Mouse (Mus musculus) cortical plate, adult 2 months (tissue): ENCODE measurements around the gene Atp2a2.

Experiments used
- CTCF ChIP-seq: fragments of 200-500 bp; IDR thresholded peaks from 2 replicates; pipeline ENCODE4 v1.5.1; 2011; ENCODE audit warnings: mild to moderate bottlenecking, control low read depth, low read length; ENCODE audit not compliant: insufficient read depth; ENCODE audit errors: extremely low read depth
- POLR2A ChIP-seq: fragments of 200-500 bp; IDR thresholded peaks from 2 replicates; pipeline ENCODE4 v1.6.1; 2011; ENCODE audit warnings: mild to moderate bottlenecking, low read length, control low read depth; ENCODE audit not compliant: insufficient read depth; ENCODE audit errors: extremely low read depth

DNA sequence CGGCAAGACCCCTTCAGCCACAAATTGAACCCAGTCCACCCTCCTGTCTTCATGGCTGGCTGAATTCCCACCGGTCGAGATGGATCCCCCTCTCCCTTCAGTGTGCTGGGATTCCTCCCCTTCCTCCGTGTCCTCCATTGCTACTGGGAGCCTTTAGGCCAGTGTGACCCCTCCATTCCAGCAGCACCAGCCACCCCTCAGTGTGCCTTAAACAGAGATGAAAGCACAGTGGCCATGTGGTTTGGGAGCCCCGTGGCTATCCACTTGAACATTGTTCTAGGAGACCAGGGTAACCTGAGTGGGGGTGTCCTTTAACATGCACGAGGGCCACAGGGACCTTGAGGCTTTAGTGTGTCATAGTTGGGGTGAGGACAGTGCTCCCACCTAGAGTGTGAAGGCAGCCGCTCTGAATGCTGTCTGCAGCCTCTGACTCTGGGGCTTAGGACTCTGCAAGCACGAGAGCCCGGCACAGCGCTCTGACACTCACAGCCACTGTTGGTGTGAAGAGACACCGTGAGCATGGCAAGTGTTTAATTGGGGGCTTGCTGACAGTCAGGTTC, 56.9 kb downstream of the Atp2a2 start:
- no peak for TF ChIP-seq CTCF
- TF ChIP-seq POLR2A, result no peak
